Mouse (Mus musculus) kidney, embryonic 14.5 days (tissue): ENCODE measurements at regions not wholly inside any gene's neighbourhood (a gene's known extent, or its start where the extent isn't known, plus 50 kb on each side); places are given as distances from the start of the nearest gene placed in this dataset.

ENCODE experiments used
- ATAC-seq: fragments of 200-750 bp; cut with Nextera tagmentation; 2 replicates; pipeline ENCODE4 v1.8.0; 2017; ENCODE audit warnings: moderate number of reproducible peaks, mild to moderate bottlenecking, moderate TSS enrichment, moderate library complexity; ENCODE audit not compliant: low FRiP score, low TSS enrichment
- H3K27ac ChIP-seq: fragments of 300-500 bp; sonication (generic); 2 replicates; pipeline ENCODE4 v1.5.1; 2014; ENCODE audit warnings: low read depth, mild to moderate bottlenecking, low read length, moderate library complexity, mixed read lengths
- H3K27me3 ChIP-seq: fragments of 300-500 bp; sonication (generic); 2 replicates; pipeline ENCODE4 v1.6.1; 2014; ENCODE audit warnings: mild to moderate bottlenecking, low read length; ENCODE audit not compliant: control insufficient read depth, insufficient read depth
- H3K36me3 ChIP-seq: fragments of 300-500 bp; sonication (generic); 2 replicates; pipeline ENCODE4 v1.6.1; 2014; ENCODE audit warnings: low read length, mixed read lengths; ENCODE audit not compliant: control insufficient read depth, insufficient read depth
- H3K4me1 ChIP-seq: fragments of 300-500 bp; sonication (generic); 2 replicates; pipeline ENCODE4 v1.6.1; 2014; ENCODE audit warnings: low read length, mixed read lengths; ENCODE audit not compliant: control insufficient read depth, insufficient read depth
- H3K4me2 ChIP-seq: fragments of 300-500 bp; sonication (generic); replicated peaks from 2 replicates; pipeline ENCODE4 v1.6.1; 2014; ENCODE audit warnings: low read depth, mild to moderate bottlenecking, low read length
- H3K4me3 ChIP-seq: fragments of 300-500 bp; sonication (generic); 2 replicates; pipeline ENCODE4 v1.5.1; 2014; ENCODE audit warnings: mild to moderate bottlenecking, low read length
- H3K9ac ChIP-seq: fragments of 300-500 bp; sonication (generic); 2 replicates; pipeline ENCODE4 v1.6.1; 2014; ENCODE audit warnings: low read depth, mild to moderate bottlenecking, low read length, moderate library complexity
- H3K9me3 ChIP-seq: fragments of 300-500 bp; sonication (generic); 2 replicates; pipeline ENCODE4 v1.6.1; 2016; ENCODE audit warnings: low read length; ENCODE audit not compliant: control insufficient read depth
- WGBS: fragments of 180-500 bp; shearing (Covaris S2); extraction: QIAGEN DNeasy Blood & Tissue Kit; methylation state at CpG from one replicate; pipeline ENCODE4 v1.1.7; 2014; 5-methylcytosine and 5-hydroxymethylcytosine counted together

DNA sequence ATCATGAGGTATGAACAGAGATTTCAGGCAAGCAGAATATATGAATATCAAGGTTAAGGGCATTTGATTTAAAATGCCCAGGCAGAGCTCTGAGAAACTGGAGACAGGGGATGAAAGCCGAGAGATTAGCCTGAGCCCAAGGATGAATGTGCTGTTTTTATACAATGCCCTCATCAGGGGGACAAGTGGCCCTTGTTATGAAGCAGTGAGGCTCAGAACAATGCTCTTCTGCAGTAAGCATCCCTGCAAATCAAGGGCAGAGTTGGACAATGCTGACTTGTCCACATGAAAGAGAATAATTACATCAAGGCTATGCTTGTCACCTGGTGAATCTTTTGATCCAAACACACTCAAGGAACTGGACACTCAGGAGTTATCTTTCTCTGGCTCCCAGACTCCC lies 348.1 kb upstream of the Adgra3 start:
- Histone ChIP-seq H3K9me3 (no peaks in the 10 kb centered on the region), H3K4me3 (no peak overlapping the region), H3K27me3 (no peaks in the 10 kb centered on the region), H3K36me3 (no peaks in the 10 kb centered on the region), H3K4me2 (no peak overlapping the region), H3K4me1 (no peaks in the 10 kb centered on the region), H3K27ac (no peak overlapping the region), H3K9ac (no peak overlapping the region)
- ATAC-seq: no peak
- WGBS: 63% methylated on average over 1 of the region's 1 CpGs

DNA sequence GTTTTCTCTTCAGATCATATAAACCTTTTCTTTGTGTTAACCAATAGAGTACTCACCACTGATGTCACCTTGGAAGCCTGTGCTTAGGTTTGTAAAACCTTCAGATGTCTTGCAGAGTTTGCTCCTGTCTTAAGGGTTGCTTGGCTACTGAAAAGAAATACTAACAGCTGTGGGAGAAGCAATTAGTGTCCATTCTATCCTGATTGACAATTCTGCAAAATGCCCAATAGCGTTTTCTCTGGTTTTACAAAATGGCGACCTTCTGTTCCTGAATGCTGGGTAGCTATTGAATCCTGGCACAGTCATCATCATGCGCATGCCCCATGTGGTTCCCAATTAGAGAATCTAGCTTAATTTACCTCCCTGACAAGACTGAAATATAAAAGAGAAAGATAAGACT lies 347.7 kb upstream of the Adgra3 start:
- Histone ChIP-seq H3K27ac (no peak overlapping the region), H3K27me3 (no peaks in the 10 kb centered on the region), H3K9ac (no peak overlapping the region), H3K4me3 (no peak overlapping the region), H3K9me3 (no peaks in the 10 kb centered on the region), H3K4me1 (no peaks in the 10 kb centered on the region), H3K36me3 (no peaks in the 10 kb centered on the region), H3K4me2 (no peak overlapping the region)
- ATAC-seq: no peak
- WGBS: 87% methylated on average over 3 of the region's 3 CpGs
